Mouse (Mus musculus) fibroblast of lung, adult 2 months (primary cell): ENCODE data around the gene Insl3.
"Not testable (repeated sequence)": the region's sequence is repeated elsewhere in the genome, so short reads cannot be mapped to it uniquely, and the experiment has no call there.

Experiments
- DNase-seq: peaks from one replicate; pipeline ENCODE4 v3.0.0-alpha.2; 2011; ENCODE audit warnings: low read depth

Insl3 gene

GRCm38 (mm10) chr8:71709134-71709799 is 20.3 kb downstream of the Insl3 start:
- peak; percentile 33 for DNase-seq

DNA sequence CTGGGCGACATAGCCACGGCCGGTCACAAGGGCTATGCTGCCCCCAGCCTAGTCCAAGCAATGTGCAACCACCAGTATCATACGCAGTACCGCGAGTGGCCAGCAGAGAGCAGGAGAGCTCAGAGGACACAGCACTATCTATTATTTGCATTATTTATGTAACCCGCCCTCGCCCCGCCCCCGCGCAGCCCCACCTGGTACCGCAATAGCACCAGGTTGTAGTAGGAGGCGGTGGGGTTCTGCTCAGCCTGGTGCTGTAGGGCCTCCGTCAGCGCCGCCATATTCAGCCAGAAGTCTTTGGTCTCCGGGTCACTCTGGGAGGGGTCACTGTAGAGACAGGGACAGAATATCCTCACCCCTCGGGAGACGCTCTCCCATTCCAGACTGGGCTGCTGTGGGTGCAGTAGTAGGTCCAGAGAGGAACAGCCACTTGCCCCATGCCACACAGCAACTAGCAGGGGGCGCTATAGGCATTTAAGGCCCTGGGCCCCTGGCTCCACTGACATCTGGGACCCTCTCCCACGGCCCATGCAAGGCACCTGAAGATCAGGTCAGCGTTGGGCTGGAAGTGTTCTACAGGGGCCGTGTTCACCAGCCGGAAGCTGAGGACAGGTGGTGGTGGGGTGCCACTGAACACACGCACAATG is 20.9 kb downstream of the Insl3 start:
- no peak for DNase-seq

- no peak for DNase-seq
Measured at GRCm38 (mm10) chr8:71711574-71711973, 22.6 kb downstream of the Insl3 start.

DNA sequence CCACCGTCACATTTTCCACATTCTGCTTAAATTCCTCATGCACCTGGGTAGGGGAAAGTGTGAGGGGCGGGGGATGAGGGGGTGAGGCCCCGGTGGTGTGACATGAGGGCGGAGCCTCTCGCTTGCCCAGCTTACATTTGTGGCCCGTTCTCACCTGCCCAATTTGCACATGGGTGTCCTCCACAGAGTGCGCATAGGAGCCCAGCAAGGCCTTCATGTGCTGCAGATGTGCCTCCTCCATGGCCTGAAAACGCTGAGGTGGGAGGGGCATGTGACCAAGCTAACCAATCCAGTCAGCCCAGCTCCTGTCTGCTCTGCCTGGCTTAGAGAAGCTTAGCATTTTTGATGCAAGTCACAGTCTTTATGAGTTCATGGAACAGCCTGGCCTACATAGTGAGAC is 26.5 kb downstream of the Insl3 start:
- DNase-seq = no peak

- no peak for DNase-seq
Measured at GRCm38 (mm10) chr8:71716561-71717053, 27.6 kb downstream of the Insl3 start.

DNA sequence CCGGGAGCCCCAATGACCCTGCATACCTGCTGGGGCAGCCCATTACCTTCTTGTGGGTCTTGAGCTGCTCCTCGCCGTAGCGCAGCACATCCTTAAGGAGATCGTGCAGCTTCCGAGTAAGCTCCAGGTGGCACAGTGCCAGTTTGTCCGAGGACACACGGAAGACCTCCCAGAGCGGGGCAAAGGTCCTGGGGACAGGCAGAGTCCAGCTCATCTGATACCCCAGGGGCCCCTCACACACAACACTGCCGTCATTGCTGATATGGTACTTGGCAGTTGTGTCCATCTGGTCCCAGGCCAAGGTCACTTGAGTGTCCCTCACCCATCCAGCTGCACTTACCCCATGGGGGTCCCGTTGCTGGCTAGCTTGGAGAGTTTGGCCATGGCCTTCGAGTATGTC is 28.1 kb downstream of the Insl3 start:
- DNase-seq = no peak

DNA sequence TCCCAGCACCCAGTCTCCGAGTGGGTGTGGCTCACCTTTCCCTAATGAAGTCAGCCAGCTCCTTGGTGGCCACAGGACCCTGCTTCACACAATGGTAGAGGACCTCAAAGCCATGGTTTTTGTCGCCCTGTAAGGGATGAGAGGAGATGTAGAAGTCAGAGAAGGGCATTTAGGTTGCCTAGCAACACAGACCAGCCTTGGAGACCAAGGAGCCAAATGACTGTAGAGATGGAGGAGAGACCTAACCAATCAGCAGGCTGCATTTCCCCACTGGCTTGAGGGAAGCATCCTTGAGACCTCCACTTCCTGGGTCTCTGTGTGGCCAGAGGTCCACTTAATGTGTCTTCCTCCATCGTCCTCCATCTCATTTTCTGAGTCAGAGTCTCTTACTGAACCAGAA is 29.2 kb downstream of the Insl3 start:
- no peak for DNase-seq

GRCm38 (mm10) chr8:71719218-71719617 is 30.2 kb downstream of the Insl3 start:
- no peak for DNase-seq

DNA sequence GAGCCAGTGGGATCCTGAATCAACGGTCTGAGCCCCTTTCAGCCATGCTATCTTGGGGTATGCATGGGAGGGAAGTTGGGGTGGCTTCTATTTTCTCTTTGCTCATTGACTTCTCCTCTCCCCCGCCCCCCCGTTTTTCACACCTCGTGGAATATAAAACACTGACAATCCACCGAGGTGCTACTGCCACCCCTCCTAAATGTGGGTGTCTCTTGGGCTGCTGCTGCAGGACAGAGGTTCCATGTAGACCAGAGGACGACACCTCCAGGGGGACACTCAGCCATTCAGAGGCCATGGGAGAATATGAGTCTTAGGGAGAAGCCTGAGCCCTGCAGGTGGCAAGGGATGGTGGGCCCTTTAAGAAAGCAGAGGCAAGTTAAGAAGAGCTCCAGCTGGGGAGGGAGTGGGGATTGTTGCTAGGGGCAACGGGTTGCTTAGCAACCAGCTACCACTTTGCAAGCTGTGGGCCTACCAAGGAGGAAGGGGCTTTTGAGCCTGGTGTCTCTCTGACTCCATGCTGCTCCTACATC is 31.0 kb downstream of the Insl3 start:
- no peak for DNase-seq

DNA sequence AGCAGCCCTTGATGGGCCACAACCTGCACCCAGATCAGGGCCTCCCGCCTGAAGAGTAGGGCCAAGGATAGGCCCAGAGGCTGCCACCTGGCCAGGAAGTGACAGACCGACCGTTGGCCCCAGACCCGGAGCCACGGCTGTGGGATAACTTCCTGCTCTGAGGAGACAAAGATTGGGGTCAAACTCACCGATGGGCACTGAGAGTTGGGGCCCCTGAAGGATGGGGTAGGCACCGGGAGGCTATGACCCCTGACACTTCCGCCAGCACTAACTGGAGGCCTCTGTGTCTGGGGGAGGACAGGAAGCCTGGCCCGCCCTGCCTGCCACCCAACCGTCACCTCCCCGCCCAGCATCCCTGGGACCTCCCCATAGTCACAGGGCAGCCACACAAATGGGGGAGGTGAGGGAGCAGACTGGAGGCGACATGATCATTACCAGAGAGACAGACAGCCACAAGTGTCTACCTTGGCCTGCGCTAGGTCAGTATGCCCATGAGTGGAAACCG is 34.1 kb downstream of the Insl3 start:
- no peak for DNase-seq

DNA sequence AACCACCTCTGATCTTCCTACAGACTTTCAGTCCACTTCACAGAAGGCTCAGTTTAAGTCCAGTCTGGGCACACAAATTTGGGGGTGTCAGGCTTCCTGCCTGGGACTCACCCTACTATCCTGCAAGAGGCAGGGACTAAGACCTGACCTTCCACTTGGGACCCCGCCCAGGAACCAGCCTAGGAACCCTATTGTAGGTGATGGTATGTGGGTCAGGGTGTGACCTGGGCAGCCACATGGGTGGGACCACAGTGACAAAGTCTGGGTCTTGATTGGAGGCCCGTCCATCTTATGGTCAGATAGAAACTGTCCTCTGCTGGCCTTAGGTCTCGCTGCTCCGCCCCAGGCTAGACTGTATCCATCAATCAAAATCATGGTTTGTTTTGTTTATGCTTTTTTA is 35.4 kb downstream of the Insl3 start:
- no peak for DNase-seq

- DNase-seq = no peak
Measured at GRCm38 (mm10) chr8:71725122-71725924, 36.3 kb downstream of the Insl3 start, which contains the start of gene Fcho1. Gene Fcho1, minus strand, starts transcription at chr8:71725716.

- no peak for DNase-seq
Measured at GRCm38 (mm10) chr8:71728240-71728785, 39.3 kb downstream of the Insl3 start.

DNA sequence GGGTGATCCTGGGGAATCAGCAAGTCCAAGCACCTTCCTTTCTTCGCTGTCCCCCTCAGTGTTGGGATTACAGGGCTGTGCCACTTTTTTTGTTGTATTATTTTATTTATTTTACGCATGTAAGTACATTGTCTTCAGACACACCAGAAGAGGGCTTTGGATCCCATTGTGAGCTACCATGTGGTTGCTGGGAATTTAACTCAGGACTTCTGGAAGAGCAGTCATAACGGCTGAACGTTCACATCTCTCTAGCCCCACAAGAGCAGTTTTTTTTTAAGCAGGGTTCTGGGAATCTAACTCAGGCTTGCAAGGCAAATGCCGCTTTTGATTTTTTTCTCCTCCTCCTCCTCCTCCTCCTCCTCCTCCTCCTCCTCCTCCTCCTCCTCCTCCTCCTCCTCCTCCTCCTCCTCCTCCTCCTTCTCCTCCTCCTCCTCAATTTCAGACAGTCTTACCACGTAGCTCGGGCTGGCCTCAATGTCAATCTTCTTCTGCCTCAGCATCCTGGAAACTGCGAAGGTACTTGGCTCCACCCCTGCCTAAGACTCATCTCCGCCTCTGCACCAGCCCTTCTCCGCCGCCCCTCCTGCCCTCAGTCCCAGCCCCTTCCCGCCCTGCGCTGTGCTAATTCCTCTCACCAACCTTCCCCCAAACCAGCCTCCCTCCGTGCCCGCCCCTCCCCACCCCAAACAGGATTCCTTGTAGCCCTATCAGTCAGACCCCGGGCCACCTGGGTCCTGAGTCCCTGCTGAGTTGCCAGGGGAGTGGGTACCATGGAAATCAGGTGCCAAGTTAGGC is 40.0 kb downstream of the Insl3 start:
- DNase-seq = no peak

DNA sequence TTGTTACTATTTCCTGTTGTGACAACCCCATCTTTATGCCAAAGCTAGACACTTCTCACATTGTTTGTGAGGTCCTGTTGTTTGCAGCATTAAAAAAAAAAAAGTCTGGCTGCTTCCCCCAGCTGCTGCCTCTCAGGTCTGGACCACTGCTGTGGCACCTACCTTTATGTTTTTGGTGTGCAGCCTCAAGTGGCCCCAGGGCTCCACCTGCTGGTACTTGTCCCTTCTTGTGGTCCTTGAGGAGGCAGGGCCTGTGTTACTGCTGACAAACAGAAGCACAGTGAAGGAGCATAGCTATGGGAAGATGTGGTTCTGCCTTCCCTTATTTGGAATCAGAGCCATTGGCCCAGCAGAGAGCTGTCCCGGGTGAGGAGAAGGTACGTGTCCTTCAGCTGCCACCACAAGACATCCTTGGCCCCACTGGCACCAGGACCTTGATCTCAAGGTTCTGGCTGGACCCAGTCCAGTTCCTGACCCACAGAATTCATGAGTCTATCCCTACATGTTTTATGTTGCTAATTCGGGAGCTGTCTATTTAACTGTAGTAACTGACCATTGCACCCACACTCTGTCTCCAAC is 42.7 kb downstream of the Insl3 start:
- no peak for DNase-seq

DNA sequence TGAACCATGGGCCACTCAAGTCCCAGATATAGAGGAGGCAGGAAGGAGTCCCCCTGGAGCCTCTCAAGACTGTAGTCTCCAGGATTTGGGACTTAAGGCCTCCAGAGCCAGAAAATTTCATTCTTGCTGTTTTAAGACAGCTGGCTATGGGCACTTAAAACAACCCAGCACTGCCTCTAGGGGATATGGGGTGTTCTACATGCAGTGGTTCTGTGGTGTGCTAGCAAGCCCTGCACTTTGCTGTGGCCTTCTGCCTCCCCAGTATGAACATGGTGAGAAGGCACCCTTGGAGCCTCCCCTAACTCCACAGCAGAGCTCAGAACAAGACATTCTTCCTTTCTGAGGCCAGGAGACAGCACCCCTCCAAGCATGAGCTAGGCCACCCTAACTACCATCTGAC is 49.3 kb downstream of the Insl3 start:
- DNase-seq = not testable (repeated sequence)
